Comparison of ENCODE assay signal across 8 mouse cellular contexts in genomic region chr6:72553079-72553412, GRCm38 (mm10). TPM values are rescaled to one million over a fixed set of nuclear protein-coding genes. Genes with fewer than 3 reads are reported as not detected.
DNase-seq lines count a peak whose midpoint lies in the region; ATAC-seq and TF ChIP-seq lines count a peak whose summit lies in the region.

No protein-coding gene starts in this region.

- peak overlapping the region; percentile 95 for H3K27ac ChIP-seq in kidney, postnatal 0 days
- H3K27ac ChIP-seq in embryonic facial prominence, embryonic 10.5 days (replicated peaks): peak overlapping the region; percentile 92
- peak overlapping the region; percentile 60 for H3K27ac ChIP-seq in hindbrain, embryonic 16.5 days (ENCODE audit: low read depth, low read length)
- peak overlapping the region; percentile 69; the same call in 1 of the 2 replicates for H3K27ac ChIP-seq in midbrain, embryonic 16.5 days (ENCODE audit: low read length)

- H3K4me1 ChIP-seq in kidney, postnatal 0 days (replicated peaks; ENCODE audit: insufficient read depth, low read length): peaks cover 14% of the 10 kb centered on the region; the same call in 1 of the 2 replicates
- H3K4me1 ChIP-seq in embryonic facial prominence, embryonic 10.5 days: peaks cover 50% of the 10 kb centered on the region
- H3K4me1 ChIP-seq in hindbrain, embryonic 16.5 days (ENCODE audit: control insufficient read depth, insufficient read depth, low read depth, low read length): peaks cover 12% of the 10 kb centered on the region
- H3K4me1 ChIP-seq in midbrain, embryonic 16.5 days (ENCODE audit: control insufficient read depth, insufficient read depth, low read length): peaks cover 12% of the 10 kb centered on the region

- WGBS in kidney, postnatal 0 days: 11% methylated on average over 8 of the region's 8 CpGs
- 17% methylated on average over 8 of the region's 8 CpGs for WGBS in embryonic facial prominence, embryonic 10.5 days
- WGBS in hindbrain, embryonic 16.5 days: 16% methylated on average over 8 of the region's 8 CpGs
- 16% methylated on average over 8 of the region's 8 CpGs for WGBS in midbrain, embryonic 16.5 days

- H3K4me2 ChIP-seq in kidney, postnatal 0 days (ENCODE audit: low read length): peak overlapping the region; percentile 63
- H3K4me2 ChIP-seq in hindbrain, embryonic 16.5 days (ENCODE audit: low read length): peak overlapping the region; percentile 75
- peak overlapping the region; percentile 74 for H3K4me2 ChIP-seq in midbrain, embryonic 16.5 days (ENCODE audit: low read length)

- no peak for DNase-seq in kidney, postnatal 0 days (ENCODE audit: low spot score)
- no peak for DNase-seq in kidney, postnatal 4 days
- no peak for DNase-seq in embryonic facial prominence, embryonic 10.5 days (ENCODE audit: low spot score)
- no peak for DNase-seq in cerebellum, adult 11 months
- no peak for DNase-seq in thymus, postnatal 10 days (ENCODE audit: low spot score in 2 of 2)

- no peaks in the 10 kb centered on the region for H3K27me3 ChIP-seq in kidney, postnatal 0 days (ENCODE audit: insufficient read depth, low read length)
- H3K27me3 ChIP-seq in embryonic facial prominence, embryonic 10.5 days (replicated peaks; ENCODE audit: low read depth, poor library complexity, severe bottlenecking): no peaks in the 10 kb centered on the region
- H3K27me3 ChIP-seq in hindbrain, embryonic 16.5 days (replicated peaks; ENCODE audit: control insufficient read depth, insufficient read depth, low read length): no peaks in the 10 kb centered on the region
- H3K27me3 ChIP-seq in midbrain, embryonic 16.5 days (ENCODE audit: control insufficient read depth, insufficient read depth, low read depth, low read length): no peaks in the 10 kb centered on the region

- H3K4me3 ChIP-seq in kidney, postnatal 0 days (replicated peaks; ENCODE audit: low read depth, low read length): peak overlapping the region; percentile 28
- H3K4me3 ChIP-seq in embryonic facial prominence, embryonic 10.5 days: peak overlapping the region; percentile 58
- H3K4me3 ChIP-seq in hindbrain, embryonic 16.5 days (ENCODE audit: low read length): peak overlapping the region; percentile 43
- H3K4me3 ChIP-seq in midbrain, embryonic 16.5 days (ENCODE audit: low read depth, low read length): peak overlapping the region; percentile 38

- no peaks in the 10 kb centered on the region for H3K9me3 ChIP-seq in kidney, postnatal 0 days (replicated peaks; ENCODE audit: low read length)
- no peaks in the 10 kb centered on the region for H3K9me3 ChIP-seq in embryonic facial prominence, embryonic 10.5 days
- no peaks in the 10 kb centered on the region for H3K9me3 ChIP-seq in hindbrain, embryonic 16.5 days (ENCODE audit: control insufficient read depth, low read length)
- no peaks in the 10 kb centered on the region for H3K9me3 ChIP-seq in midbrain, embryonic 16.5 days (replicated peaks; ENCODE audit: control insufficient read depth, low read length, poor library complexity, severe bottlenecking)

- ATAC-seq in kidney, postnatal 0 days (replicated peaks; ENCODE audit: low FRiP score, low read depth): no peak; the same call in 1 of the 2 replicates
- ATAC-seq in hindbrain, embryonic 16.5 days: no peak; the same call in 1 of the 2 replicates
- no peak; the same call in 1 of the 2 replicates for ATAC-seq in midbrain, embryonic 16.5 days
- ATAC-seq in activated CD4-positive, CD25-positive, alpha-beta regulatory T cell, adult 4 months: no peak

- no peaks in the 10 kb centered on the region for H3K36me3 ChIP-seq in kidney, postnatal 0 days (ENCODE audit: insufficient read depth, low read length)
- no peaks in the 10 kb centered on the region for H3K36me3 ChIP-seq in embryonic facial prominence, embryonic 10.5 days (replicated peaks)
- no peaks in the 10 kb centered on the region for H3K36me3 ChIP-seq in hindbrain, embryonic 16.5 days (ENCODE audit: control insufficient read depth, insufficient read depth, low read length)
- no peaks in the 10 kb centered on the region for H3K36me3 ChIP-seq in midbrain, embryonic 16.5 days (ENCODE audit: control insufficient read depth, insufficient read depth, low read length)

- H3K9ac ChIP-seq in kidney, postnatal 0 days (ENCODE audit: low read depth, low read length): peak overlapping the region; percentile 51; the same call in 1 of the 2 replicates
- peak overlapping the region; percentile 67 for H3K9ac ChIP-seq in hindbrain, embryonic 16.5 days (ENCODE audit: low read depth, low read length)
- H3K9ac ChIP-seq in midbrain, embryonic 16.5 days (ENCODE audit: low read depth, low read length): peak overlapping the region; percentile 65

- no peak for TF ChIP-seq CTCF in kidney, postnatal 0 days (IDR thresholded peaks at IDR 0.05; ENCODE audit: low read depth)

RNA-seq across cellular contexts. Expression of gene Capg, which starts 8.9 kb away (rescaled TPM):
- 129 and 131 TPM in 2 replicates for polyA plus RNA-seq in kidney, postnatal 0 days (2015; fragmentation: Nextera tagmentation; extraction: Ambion mirVana)
- 14.8 and 16.0 TPM in 2 replicates for polyA plus RNA-seq in embryonic facial prominence, embryonic 10.5 days (2016; fragmentation: Nextera tagmentation; extraction: Ambion mirVana)
- polyA plus RNA-seq in hindbrain, embryonic 16.5 days (2015; fragmentation: Nextera tagmentation; extraction: Ambion mirVana): 9.0 and 10.2 TPM in 2 replicates
- polyA plus RNA-seq in midbrain, embryonic 16.5 days (2015; fragmentation: Nextera tagmentation; extraction: Ambion mirVana): 5.9 and 6.8 TPM in 2 replicates
- 100 to 1,000 TPM; 595 to 746 TPM for polyA plus RNA-seq in activated CD4-positive, CD25-positive, alpha-beta regulatory T cell, adult 4 months (2017; shearing (Covaris generic))

RNA-seq across cellular contexts. Expression of gene Sh2d6, which starts 31.5 kb away (rescaled TPM):
- polyA plus RNA-seq in kidney, postnatal 0 days (2015; fragmentation: Nextera tagmentation; extraction: Ambion mirVana): 0.10 TPM in 1 of 2 replicates, not detected in the other
- 0.16 and 0.19 TPM in 2 replicates for polyA plus RNA-seq in embryonic facial prominence, embryonic 10.5 days (2016; fragmentation: Nextera tagmentation; extraction: Ambion mirVana)
- polyA plus RNA-seq in hindbrain, embryonic 16.5 days (2015; fragmentation: Nextera tagmentation; extraction: Ambion mirVana): 0.29 and 0.36 TPM in 2 replicates
- 0.65 and 0.84 TPM in 2 replicates for polyA plus RNA-seq in midbrain, embryonic 16.5 days (2015; fragmentation: Nextera tagmentation; extraction: Ambion mirVana)
- not detected for polyA plus RNA-seq in activated CD4-positive, CD25-positive, alpha-beta regulatory T cell, adult 4 months (2017; shearing (Covaris generic))

RNA-seq across cellular contexts. Expression of gene Elmod3, which starts 45.2 kb away (rescaled TPM):
- polyA plus RNA-seq in kidney, postnatal 0 days (2015; fragmentation: Nextera tagmentation; extraction: Ambion mirVana): 16.2 and 18.1 TPM in 2 replicates
- 13.9 and 14.8 TPM in 2 replicates for polyA plus RNA-seq in embryonic facial prominence, embryonic 10.5 days (2016; fragmentation: Nextera tagmentation; extraction: Ambion mirVana)
- 17.3 and 18.7 TPM in 2 replicates for polyA plus RNA-seq in hindbrain, embryonic 16.5 days (2015; fragmentation: Nextera tagmentation; extraction: Ambion mirVana)
- polyA plus RNA-seq in midbrain, embryonic 16.5 days (2015; fragmentation: Nextera tagmentation; extraction: Ambion mirVana): 17.3 and 17.8 TPM in 2 replicates
- polyA plus RNA-seq in activated CD4-positive, CD25-positive, alpha-beta regulatory T cell, adult 4 months (2017; shearing (Covaris generic)): 10 to 100 TPM; 15.3 to 19.5 TPM

RNA-seq across cellular contexts. Expression of gene Retsat, which starts 45.2 kb away (rescaled TPM):
- polyA plus RNA-seq in kidney, postnatal 0 days (2015; fragmentation: Nextera tagmentation; extraction: Ambion mirVana): 41.0 and 45.3 TPM in 2 replicates
- 8.6 and 8.9 TPM in 2 replicates for polyA plus RNA-seq in embryonic facial prominence, embryonic 10.5 days (2016; fragmentation: Nextera tagmentation; extraction: Ambion mirVana)
- polyA plus RNA-seq in hindbrain, embryonic 16.5 days (2015; fragmentation: Nextera tagmentation; extraction: Ambion mirVana): 7.0 and 8.4 TPM in 2 replicates
- polyA plus RNA-seq in midbrain, embryonic 16.5 days (2015; fragmentation: Nextera tagmentation; extraction: Ambion mirVana): 5.9 and 6.3 TPM in 2 replicates
- polyA plus RNA-seq in activated CD4-positive, CD25-positive, alpha-beta regulatory T cell, adult 4 months (2017; shearing (Covaris generic)): 1 to 10 TPM; 2.7 to 4.1 TPM
